Mouse (Mus musculus): ENCODE data around the gene Ccn2. TPM values are rescaled to one million over a fixed set of nuclear protein-coding genes. Genes with fewer than 3 reads are reported as not detected.

Ccn2 gene
- 100 to 1,000 TPM; 120 to 129 TPM for total RNA-seq (2021)
- long read RNA-seq, experiment 1, transcript Ccn2-201 (5 exons, 2,398 nt) = major isoform, 43 of 63 reads
- long read RNA-seq, experiment 1, partial matches to known transcripts = 5 of 63 reads
- long read RNA-seq, experiment 1, other reads (novel, unspliced or antisense) = 15 of 63 reads
- long read RNA-seq, experiment 2, transcript Ccn2-201 (5 exons, 2,398 nt) = major isoform, 30 of 42 reads
- long read RNA-seq, experiment 2, partial matches to known transcripts = 3 of 42 reads
- long read RNA-seq, experiment 2, other reads (novel, unspliced or antisense) = 9 of 42 reads

GRCm38 (mm10) chr10:24595250-24596002 lies at the start of gene Ccn2:
Gene Ccn2 (plus strand): TSS chr10:24595442.
- peak; percentile 92 to 93 for DNase-seq

GRCm38 (mm10) chr10:24552870-24553269 lies 42.4 kb upstream of the Ccn2 start:
- no peak for DNase-seq

- no peak for DNase-seq
Observed at GRCm38 (mm10) chr10:24554091-24554490, 41.2 kb upstream of the Ccn2 start.

- no peak for DNase-seq
Observed at GRCm38 (mm10) chr10:24558366-24558765, 36.9 kb upstream of the Ccn2 start.

GRCm38 (mm10) chr10:24569691-24570420 lies 25.4 kb upstream of the Ccn2 start:
- no peak for DNase-seq

- DNase-seq = no peak
Observed at GRCm38 (mm10) chr10:24572044-24572960, 22.9 kb upstream of the Ccn2 start.

- no peak for DNase-seq
Observed at GRCm38 (mm10) chr10:24573484-24573883, 21.8 kb upstream of the Ccn2 start.

GRCm38 (mm10) chr10:24581076-24581475 lies 14.2 kb upstream of the Ccn2 start:
- DNase-seq = no peak

GRCm38 (mm10) chr10:24588824-24589223 lies 6.4 kb upstream of the Ccn2 start:
- no peak for DNase-seq

GRCm38 (mm10) chr10:24589238-24589637 lies 6.0 kb upstream of the Ccn2 start:
- no peak for DNase-seq

- DNase-seq = no peak
Observed at GRCm38 (mm10) chr10:24590546-24590945, 4.7 kb upstream of the Ccn2 start.

GRCm38 (mm10) chr10:24591136-24591535 lies 4.1 kb upstream of the Ccn2 start:
- peak; percentile 85 to 93 for DNase-seq

GRCm38 (mm10) chr10:24591741-24592140 lies 3.5 kb upstream of the Ccn2 start:
- peak; percentile 26 to 29 for DNase-seq

GRCm38 (mm10) chr10:24592318-24592717 lies 2.9 kb upstream of the Ccn2 start:
- no peak for DNase-seq

- DNase-seq = peak in 1 of 2 experiments; percentile 34
Observed at GRCm38 (mm10) chr10:24592969-24593368, 2.3 kb upstream of the Ccn2 start.

- DNase-seq = peak; percentile 76 to 80
Observed at GRCm38 (mm10) chr10:24593556-24593955, 1.7 kb upstream of the Ccn2 start.

- DNase-seq = peak; percentile 68 to 84
Observed at GRCm38 (mm10) chr10:24596003-24596868, 994 bp downstream of the Ccn2 start.

GRCm38 (mm10) chr10:24596869-24597339 lies 1.7 kb downstream of the Ccn2 start:
- peak; percentile 79 to 83 for DNase-seq

GRCm38 (mm10) chr10:24597789-24598188 lies 2.5 kb downstream of the Ccn2 start:
- peak in 1 of 2 experiments; percentile 43 for DNase-seq

GRCm38 (mm10) chr10:24598693-24599092 lies 3.5 kb downstream of the Ccn2 start:
- no peak for DNase-seq

GRCm38 (mm10) chr10:24599802-24600201 lies 4.6 kb downstream of the Ccn2 start:
- peak; percentile 52 to 68 for DNase-seq
